Mouse (Mus musculus): ENCODE results near the gene Map1b.
A peak's percentile ranks its signal among the peaks of the same experiment; 100 is the strongest.

Gene Map1b

GRCm38 (mm10) chr13:99444880-99445279 lies 71.5 kb downstream of the Map1b start:
- DNase-seq = peak; percentile 35

GRCm38 (mm10) chr13:99444431-99444871 lies 71.9 kb downstream of the Map1b start:
- no peak for DNase-seq

- DNase-seq = no peak
Measured at GRCm38 (mm10) chr13:99443484-99444175, 72.7 kb downstream of the Map1b start.

GRCm38 (mm10) chr13:99442434-99443249 lies 73.7 kb downstream of the Map1b start:
- no peak for DNase-seq

GRCm38 (mm10) chr13:99441700-99442433 lies 74.5 kb downstream of the Map1b start:
- no peak for DNase-seq

- no peak for DNase-seq
Measured at GRCm38 (mm10) chr13:99440228-99440627, 76.1 kb downstream of the Map1b start.

- no peak for DNase-seq
Measured at GRCm38 (mm10) chr13:99439357-99439756, 77.0 kb downstream of the Map1b start.

GRCm38 (mm10) chr13:99437051-99437450 lies 79.3 kb downstream of the Map1b start:
- DNase-seq = no peak

- no peak for DNase-seq
Measured at GRCm38 (mm10) chr13:99434494-99434893, 81.8 kb downstream of the Map1b start.

GRCm38 (mm10) chr13:99433068-99434008 lies 83.0 kb downstream of the Map1b start:
- no peak for DNase-seq

- DNase-seq = no peak
Measured at GRCm38 (mm10) chr13:99423581-99423980, 92.8 kb downstream of the Map1b start.

GRCm38 (mm10) chr13:99416601-99417000 lies 99.7 kb downstream of the Map1b start:
- no peak for DNase-seq

GRCm38 (mm10) chr13:99414352-99414742 lies 102.0 kb downstream of the Map1b start:
- DNase-seq = no peak

GRCm38 (mm10) chr13:99413481-99414351 lies 102.6 kb downstream of the Map1b start:
- DNase-seq = no peak

- peak; percentile 38 for DNase-seq
Measured at GRCm38 (mm10) chr13:99412477-99413080, 103.8 kb downstream of the Map1b start.

GRCm38 (mm10) chr13:99411761-99412160 lies 104.6 kb downstream of the Map1b start:
- DNase-seq = no peak

- DNase-seq = no peak
Measured at GRCm38 (mm10) chr13:99410611-99411515, 105.5 kb downstream of the Map1b start.

- no peak for DNase-seq
Measured at GRCm38 (mm10) chr13:99409216-99409615, 107.1 kb downstream of the Map1b start.

- no peak for DNase-seq
Measured at GRCm38 (mm10) chr13:99399373-99399772, 117.0 kb downstream of the Map1b start.
